Mouse (Mus musculus) adrenal gland, postnatal 14 days (tissue): ENCODE results near the gene Fam171a1. TPM values are rescaled to one million over a fixed set of nuclear protein-coding genes. Genes with fewer than 3 reads are reported as not detected.
A peak's percentile ranks its signal among the peaks of the same experiment; 100 is the strongest.

Source experiments
- DNase-seq: peaks from one replicate; pipeline ENCODE4 v3.0.0; 2021; ENCODE audit warnings: mixed read lengths
- total RNA-seq: library from RNA; stranded (reverse); gene quantifications from 2 replicates; pipeline ENCODE4 v1.2.3, GENCODE M21; 2021

The Fam171a1 gene
- total RNA-seq, 1 experiment from 2014 or later, result 25.3 TPM

GRCm38 (mm10) chr2:3135297-3135684, 21.3 kb downstream of the Fam171a1 start:
- no peak for DNase-seq

- no peak for DNase-seq
These were observed 24.3 kb downstream of the Fam171a1 start for GRCm38 (mm10) chr2:3138308-3138707.

DNA sequence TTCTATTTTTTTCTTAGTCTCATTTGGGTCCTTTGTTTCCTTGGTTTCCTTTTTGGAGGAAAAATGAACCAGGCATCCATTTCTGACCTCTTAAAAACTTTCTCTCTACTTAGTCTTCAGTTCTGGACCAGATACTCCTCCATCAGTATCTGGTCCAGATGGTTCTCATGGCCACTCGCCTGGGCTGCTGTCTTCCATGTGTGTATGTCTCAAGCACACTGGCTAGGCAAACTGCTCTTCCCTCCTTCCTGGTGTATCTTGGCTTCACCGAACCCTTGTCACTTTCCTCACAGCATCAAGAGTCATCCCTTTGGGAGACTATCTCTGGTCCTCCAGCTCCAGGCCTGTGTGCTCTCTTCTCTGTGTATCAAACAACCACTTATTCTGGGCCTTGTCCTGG, 25.0 kb downstream of the Fam171a1 start:
- no peak for DNase-seq

DNA sequence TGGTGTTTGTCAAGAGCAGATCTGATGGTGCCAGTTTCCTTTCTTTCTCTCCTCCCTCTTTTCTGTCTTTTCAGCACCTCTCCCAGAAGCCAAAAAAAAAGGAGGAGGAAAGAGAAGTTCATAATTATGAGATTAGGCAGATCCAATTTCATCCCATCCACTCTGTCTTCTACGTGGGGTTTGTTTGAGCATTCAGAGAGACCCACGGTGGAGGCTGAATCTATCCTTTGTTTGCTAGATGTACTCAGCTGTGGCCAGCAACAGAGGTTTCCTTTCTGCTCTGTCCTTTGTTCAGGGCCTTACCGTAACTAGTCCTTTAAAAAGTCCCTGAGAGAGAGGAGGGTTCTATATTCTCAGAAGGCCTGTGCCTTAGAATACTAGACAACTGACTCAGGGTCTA, 25.6 kb downstream of the Fam171a1 start:
- no peak for DNase-seq

DNA sequence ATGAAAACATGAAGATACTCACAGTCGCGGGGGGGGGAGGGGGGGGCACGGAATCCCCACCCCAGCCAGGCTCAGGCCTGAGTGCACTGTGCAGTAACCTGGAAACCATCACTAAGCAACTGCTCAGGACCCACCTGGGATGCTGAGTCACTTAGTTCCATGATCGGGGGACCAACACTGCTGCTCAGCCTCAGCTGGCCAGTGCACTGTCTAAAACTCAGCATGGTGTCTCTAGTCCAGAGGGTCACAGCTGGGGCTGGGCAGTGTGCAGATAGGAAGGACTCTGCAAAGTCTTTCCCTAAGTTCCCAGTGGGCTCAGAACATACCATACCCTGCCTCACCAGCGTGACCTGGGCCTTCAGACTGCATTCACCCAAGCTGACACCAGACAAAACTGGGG, 26.6 kb downstream of the Fam171a1 start:
- no peak for DNase-seq

GRCm38 (mm10) chr2:3141804-3142203, 27.8 kb downstream of the Fam171a1 start:
- DNase-seq, result no peak

- DNase-seq, result peak; percentile 62
These were observed 30.3 kb downstream of the Fam171a1 start for GRCm38 (mm10) chr2:3144291-3144690.

DNA sequence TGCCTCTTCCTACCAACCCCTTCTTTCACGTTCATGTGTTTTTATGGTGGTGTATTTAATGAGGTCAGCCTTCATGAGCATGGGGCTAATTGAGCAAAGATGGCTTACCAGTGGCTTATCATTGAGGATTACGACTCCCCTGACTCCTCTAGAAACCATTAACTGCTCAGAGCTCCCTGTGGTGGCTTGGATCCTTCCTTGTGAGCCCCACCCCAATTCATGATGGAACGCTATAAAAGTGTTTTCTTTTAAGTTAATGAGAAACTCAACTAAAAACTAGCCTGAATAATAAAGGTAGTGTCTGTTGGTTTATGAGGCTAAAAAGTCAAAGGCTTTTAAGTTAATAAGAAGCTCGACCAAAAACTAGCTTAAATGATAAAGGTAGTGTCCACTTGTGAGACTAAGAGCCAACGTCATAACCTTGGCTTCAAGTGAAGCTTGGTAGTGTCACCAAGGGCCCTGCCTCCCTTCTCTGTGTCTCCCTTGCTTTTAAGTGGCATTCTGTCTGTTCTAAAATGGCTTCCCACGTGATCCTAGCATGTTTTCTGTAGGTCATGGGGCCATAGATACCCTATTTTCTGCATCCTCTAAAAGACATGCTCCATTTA, 33.6 kb downstream of the Fam171a1 start:
- DNase-seq, result no peak

GRCm38 (mm10) chr2:3148731-3149130, 34.7 kb downstream of the Fam171a1 start:
- DNase-seq, result no peak

GRCm38 (mm10) chr2:3150324-3150723, 36.3 kb downstream of the Fam171a1 start:
- DNase-seq, result no peak

GRCm38 (mm10) chr2:3151336-3151735, 37.3 kb downstream of the Fam171a1 start:
- no peak for DNase-seq

DNA sequence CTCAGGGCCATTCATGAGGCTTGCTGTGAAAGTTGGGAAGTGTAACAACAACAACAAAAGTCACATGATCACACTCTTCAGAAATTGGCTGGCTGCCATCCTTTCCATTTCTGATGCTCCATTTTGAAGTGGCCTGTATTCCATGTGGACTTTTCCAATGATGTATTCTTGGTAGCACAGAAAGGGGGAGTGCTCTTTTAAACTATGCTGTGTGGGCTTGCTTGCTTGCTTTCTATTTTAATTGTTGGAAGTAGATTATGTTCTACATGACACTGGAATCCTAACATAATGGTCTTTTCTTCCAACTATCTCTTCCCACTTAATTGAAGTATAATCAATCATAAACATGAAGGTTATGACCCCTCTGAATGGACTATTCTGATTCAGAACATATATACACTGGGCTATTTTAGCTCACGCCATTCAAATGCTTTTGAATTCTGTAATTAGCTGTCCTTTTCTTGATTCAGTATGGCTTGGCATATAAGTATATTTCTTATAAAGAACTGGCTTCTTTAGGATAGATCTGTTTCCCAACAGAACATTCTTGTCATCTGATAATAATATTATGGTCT, 40.2 kb downstream of the Fam171a1 start:
- DNase-seq, result no peak

- no peak for DNase-seq
These were observed 41.0 kb downstream of the Fam171a1 start for GRCm38 (mm10) chr2:3154986-3155385.

GRCm38 (mm10) chr2:3157030-3157429, 43.0 kb downstream of the Fam171a1 start:
- no peak for DNase-seq

GRCm38 (mm10) chr2:3157661-3158344, 43.8 kb downstream of the Fam171a1 start:
- peak; percentile 32 for DNase-seq

GRCm38 (mm10) chr2:3158682-3159412, 44.8 kb downstream of the Fam171a1 start:
- DNase-seq, result no peak

DNA sequence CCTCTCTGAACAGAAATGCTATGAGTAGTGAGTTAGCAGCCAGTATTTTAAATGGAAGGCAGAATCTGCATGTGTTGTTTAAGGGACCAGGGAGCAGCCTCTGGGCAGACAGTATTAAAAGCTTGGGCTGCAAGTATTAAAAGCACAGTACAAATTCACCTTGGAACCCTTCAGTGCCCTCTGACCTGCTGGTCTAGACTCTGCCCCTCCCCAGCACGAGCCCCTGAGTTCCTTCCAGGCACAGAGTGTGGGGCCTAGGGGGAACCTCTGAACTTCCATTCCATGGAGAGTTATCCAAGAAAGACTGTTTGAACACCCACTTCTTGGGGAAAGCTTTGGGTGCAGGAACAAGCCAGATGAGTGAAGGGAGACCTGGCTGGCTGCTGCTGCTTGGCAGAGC, 47.6 kb downstream of the Fam171a1 start:
- no peak for DNase-seq

- no peak for DNase-seq
These were observed 49.6 kb downstream of the Fam171a1 start for GRCm38 (mm10) chr2:3163501-3164076.

DNA sequence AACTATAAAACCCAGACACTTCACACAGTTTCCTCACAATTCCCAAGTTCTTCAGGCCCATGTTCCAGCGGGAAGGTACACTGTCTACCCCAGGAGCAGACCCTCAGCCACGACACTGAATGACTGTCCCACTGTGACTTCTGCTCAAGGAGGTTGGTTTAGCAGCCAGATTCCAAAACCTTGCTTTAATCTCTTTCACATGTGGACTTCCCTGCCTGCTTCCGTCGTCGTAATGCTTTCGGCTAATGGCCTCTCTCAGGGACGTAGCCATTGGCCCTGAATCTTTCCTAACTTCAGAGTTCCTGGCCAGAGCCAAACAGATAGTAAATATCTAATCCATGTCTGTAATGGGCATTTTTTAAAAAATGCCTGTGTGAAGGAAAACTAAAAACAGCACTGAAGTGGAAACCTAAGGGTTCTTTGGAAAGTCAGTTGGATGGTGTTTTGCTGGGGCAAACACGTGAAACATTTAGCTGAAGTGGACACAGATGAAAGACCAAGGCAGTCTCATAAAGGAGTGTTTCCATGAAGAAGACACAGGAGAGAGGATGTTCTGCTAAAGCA, 51.1 kb downstream of the Fam171a1 start:
- no peak for DNase-seq

- DNase-seq, result no peak
These were observed 52.0 kb downstream of the Fam171a1 start for GRCm38 (mm10) chr2:3165890-3166605.

GRCm38 (mm10) chr2:3168719-3169402, 54.8 kb downstream of the Fam171a1 start:
- no peak for DNase-seq
